In the genomic region with DNA sequence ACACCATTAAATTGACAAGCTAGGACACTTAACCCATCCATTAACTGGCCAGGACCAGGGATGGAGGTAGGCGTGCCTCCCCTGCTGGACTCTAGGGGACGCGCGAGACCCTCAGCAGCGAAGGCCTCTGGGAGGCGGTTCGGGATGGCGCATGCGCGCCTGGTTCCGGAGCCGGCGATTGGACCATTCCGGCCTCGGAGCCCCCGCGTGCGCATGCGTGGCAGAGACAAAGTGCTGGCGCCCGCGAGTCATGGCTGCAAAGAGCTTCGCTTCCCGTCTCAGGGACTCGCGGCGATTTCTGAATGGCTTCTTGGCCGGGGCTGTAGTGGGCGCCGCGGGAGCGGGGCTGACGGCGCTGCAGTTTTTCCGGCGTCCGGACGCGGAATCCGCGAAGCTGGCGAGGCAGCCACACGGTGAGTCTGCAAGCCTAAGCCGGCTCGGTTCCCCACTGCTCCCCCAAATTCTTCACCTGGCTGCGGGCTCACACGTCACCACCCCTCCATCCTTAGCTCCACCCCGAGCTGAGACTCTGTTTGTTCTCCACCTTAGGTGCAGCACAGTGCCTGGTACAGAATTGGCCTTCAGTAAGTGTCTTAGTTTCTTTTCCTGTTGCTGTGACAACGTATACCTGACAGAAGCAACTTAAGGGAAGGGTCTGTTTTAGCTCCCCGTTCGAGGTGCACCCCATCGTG, we compare ENCODE assay signal across 8 mouse cellular contexts. TPM values are rescaled to one million over a fixed set of nuclear protein-coding genes. Genes with fewer than 3 reads are reported as not detected.
DNase-seq lines count a peak whose midpoint lies in the region; ATAC-seq and TF ChIP-seq lines count a peak whose summit lies in the region.

A gene (plus strand): TSS at position 206 of the 692 bp plus-strand sequence.

- peak within 1 kb of the TSS; percentile 81 for H3K27ac ChIP-seq in hindbrain, postnatal 0 days
- peak within 1 kb of the TSS; percentile 71 for H3K27ac ChIP-seq in left cerebral cortex, adult 2 months

- DNase-seq in T-cell, adult 2 months (ENCODE audit: low spot score): peak; percentile 93
- peak; percentile 99 to 100 for DNase-seq in cerebellum, postnatal 36 days
- peak; percentile 97 for DNase-seq in gastrocnemius, adult 18-20 months (ENCODE audit: low spot score)
- DNase-seq in hindbrain, postnatal 0 days (ENCODE audit: low spot score): peak; percentile 99
- peak; percentile 99 for DNase-seq in left cerebral cortex, adult 2 months (ENCODE audit: extremely low spot score in 1 of 2, low spot score in 2 of 2)
- peak; percentile 98 to 99 for DNase-seq in right cerebral cortex, adult 2 months (ENCODE audit: low spot score in 2 of 2)
- DNase-seq in urinary bladder, postnatal 14 days (ENCODE audit: low spot score): peak; percentile 98

- peak within 1 kb of the TSS; percentile 71 for H3K4me2 ChIP-seq in hindbrain, postnatal 0 days (ENCODE audit: low read depth, low read length)

- H3K36me3 ChIP-seq in hindbrain, postnatal 0 days (ENCODE audit: insufficient read depth, low read length): peaks cover 21% of the 10 kb centered on the region

- H3K27me3 ChIP-seq in hindbrain, postnatal 0 days (ENCODE audit: insufficient read depth, low read length): no peaks in the 10 kb centered on the region

- whole genome bisulfite sequencing in hindbrain, postnatal 0 days: under 1% methylated on average over 51 of the region's 52 CpGs

- H3K9ac ChIP-seq in hindbrain, postnatal 0 days (replicated peaks; ENCODE audit: low read length): peak within 1 kb of the TSS; percentile 71

- H3K4me3 ChIP-seq in hindbrain, postnatal 0 days (ENCODE audit: low read length): peak within 1 kb of the TSS; percentile 71
- H3K4me3 ChIP-seq in left cerebral cortex, adult 2 months: peak within 1 kb of the TSS; percentile 79

- H3K4me1 ChIP-seq in hindbrain, postnatal 0 days (ENCODE audit: insufficient read depth, low read length): peaks cover 5% of the 10 kb centered on the region; the same call in 1 of the 2 replicates

- H3K9me3 ChIP-seq in hindbrain, postnatal 0 days (ENCODE audit: low read length): no peaks in the 10 kb centered on the region

- peak; percentile 96 for ATAC-seq in hindbrain, postnatal 0 days
- ATAC-seq in megakaryocyte, adult 5-6 weeks (ENCODE audit: poor library complexity, severe bottlenecking): peak; percentile 82

- intact Hi-C loops in left cerebral cortex, adult 2 months (cut with DNase I): no loop called here

- peak; percentile 91 for TF ChIP-seq CTCF in hindbrain, postnatal 0 days (IDR thresholded peaks at IDR 0.05; ENCODE audit: low read depth)
- TF ChIP-seq CTCF in left cerebral cortex, adult 2 months (IDR thresholded peaks at IDR 0.05): peak; percentile 91

RNA-seq across cellular contexts. Expression of the gene that starts here (rescaled TPM):
- total RNA-seq in gastrocnemius, adult 18-20 months (2021): 1 to 10 TPM; 1.6 TPM
- total RNA-seq in hindbrain, postnatal 0 days (2014; rRNA removed): 16.6 and 19.4 TPM in 2 replicates
- polyA plus RNA-seq in hindbrain, postnatal 0 days (2015; fragmentation: Nextera tagmentation; extraction: Ambion mirVana): 30.1 and 30.6 TPM in 2 replicates
- 10 to 100 TPM; 22.3 to 22.9 TPM for total RNA-seq in left cerebral cortex, adult 2 months (2021)
- total RNA-seq in megakaryocyte, adult 5-6 weeks (2015): 3.5 and 5.9 TPM in 2 replicates
- 2.1 and 3.0 TPM in 2 replicates for total RNA-seq in megakaryocyte, adult 5-6 weeks (2017)

Comparison
In these comparisons a context has a peak if more than half of its experiments do, and no peak if none do; other contexts are left out.
1. Peak in every context shown above with its lines: DNase-seq, ATAC-seq, H3K4me3 ChIP-seq and H3K27ac ChIP-seq.